Mouse (Mus musculus): ENCODE data around the gene Hbb-bh2.
"Not testable (repeated sequence)": the region's sequence is repeated elsewhere in the genome, so short reads cannot be mapped to it uniquely, and the experiment has no call there.

Gene Hbb-bh2

GRCm38 (mm10) chr7:103840268-103840667, at the start of gene Hbb-bh2:
Hbb-bh2 (minus strand) TSS chr7:103840520.
- DNase-seq (ENCODE audit: low spot score), result no peak

GRCm38 (mm10) chr7:103886152-103886551, 45.8 kb upstream of the Hbb-bh2 start, which contains the start of gene Olfr66:
Olfr66 (minus strand) TSS chr7:103886252.
- no peak for DNase-seq (ENCODE audit: low spot score)

- DNase-seq (ENCODE audit: low spot score), result no peak
Observed at GRCm38 (mm10) chr7:103877093-103877492, 36.8 kb upstream of the Hbb-bh2 start.

GRCm38 (mm10) chr7:103874451-103874850, 34.1 kb upstream of the Hbb-bh2 start:
- DNase-seq (ENCODE audit: low spot score), result no peak

GRCm38 (mm10) chr7:103873064-103873463, 32.7 kb upstream of the Hbb-bh2 start:
- no peak for DNase-seq (ENCODE audit: low spot score)

GRCm38 (mm10) chr7:103870667-103871066, 30.3 kb upstream of the Hbb-bh2 start:
- no peak for DNase-seq (ENCODE audit: low spot score)

GRCm38 (mm10) chr7:103865716-103866115, 25.4 kb upstream of the Hbb-bh2 start:
- DNase-seq (ENCODE audit: low spot score), result no peak

GRCm38 (mm10) chr7:103861531-103861930, 21.2 kb upstream of the Hbb-bh2 start:
- no peak for DNase-seq (ENCODE audit: low spot score)

- DNase-seq (ENCODE audit: low spot score), result no peak
Observed at GRCm38 (mm10) chr7:103860855-103861254, 20.5 kb upstream of the Hbb-bh2 start.

GRCm38 (mm10) chr7:103859076-103859475, 18.8 kb upstream of the Hbb-bh2 start:
- no peak for DNase-seq (ENCODE audit: low spot score)

GRCm38 (mm10) chr7:103854669-103855068, 14.3 kb upstream of the Hbb-bh2 start:
- no peak for DNase-seq (ENCODE audit: low spot score)

GRCm38 (mm10) chr7:103853090-103853489, 12.8 kb upstream of the Hbb-bh2 start, which contains the start of gene Hbb-y:
Hbb-y (minus strand) TSS chr7:103853216.
- no peak for DNase-seq (ENCODE audit: low spot score)

GRCm38 (mm10) chr7:103844525-103845325, 4.4 kb upstream of the Hbb-bh2 start:
- DNase-seq (ENCODE audit: low spot score), result no peak

- DNase-seq (ENCODE audit: low spot score), result no peak
Observed at GRCm38 (mm10) chr7:103843034-103843433, 2.7 kb upstream of the Hbb-bh2 start, which contains the start of gene Hbb-bh1. Hbb-bh1 (minus strand) TSS chr7:103843164.

- DNase-seq (ENCODE audit: low spot score), result no peak
Observed at GRCm38 (mm10) chr7:103827808-103828207, 12.5 kb downstream of the Hbb-bh2 start, which contains the start of gene Hbb-bs. Hbb-bs (minus strand) TSS chr7:103828096.

- not testable (repeated sequence) for DNase-seq (ENCODE audit: low spot score)
Observed at GRCm38 (mm10) chr7:103827139-103827538, 13.2 kb downstream of the Hbb-bh2 start.

- no peak for DNase-seq (ENCODE audit: low spot score)
Observed at GRCm38 (mm10) chr7:103826255-103826887, 13.9 kb downstream of the Hbb-bh2 start.

- DNase-seq (ENCODE audit: low spot score), result no peak
Observed at GRCm38 (mm10) chr7:103825536-103826254, 14.6 kb downstream of the Hbb-bh2 start.

- DNase-seq (ENCODE audit: low spot score), result no peak
Observed at GRCm38 (mm10) chr7:103824597-103824996, 15.7 kb downstream of the Hbb-bh2 start.

GRCm38 (mm10) chr7:103815085-103815484, 25.2 kb downstream of the Hbb-bh2 start:
- DNase-seq (ENCODE audit: low spot score), result not testable (repeated sequence)

GRCm38 (mm10) chr7:103813766-103814165, 26.6 kb downstream of the Hbb-bh2 start, which contains the start of gene Hbb-bt:
Hbb-bt (minus strand) TSS chr7:103813996.
- no peak for DNase-seq (ENCODE audit: low spot score)

- DNase-seq (ENCODE audit: low spot score), result not testable (repeated sequence)
Observed at GRCm38 (mm10) chr7:103813152-103813551, 27.2 kb downstream of the Hbb-bh2 start.

All from lung, postnatal 25 days (tissue).